Mouse (Mus musculus): ENCODE data around the gene Gm6460. TPM values are rescaled to one million over a fixed set of nuclear protein-coding genes. Genes with fewer than 3 reads are reported as not detected.
"Not testable (repeated sequence)": the region's sequence is repeated elsewhere in the genome, so short reads cannot be mapped to it uniquely, and the experiment has no call there.

Gm6460 gene
- not detected in 2 replicates for total RNA-seq (2021)
- long read RNA-seq = 0 reads

- not testable (repeated sequence) for DNase-seq
Measured at GRCm38 (mm10) chr5:11594613-11595012, at the start of gene Gm6460. Gm6460 (plus strand) TSS chr5:11594913.

Other genes starting within 250 kb of the Gm6460 start
- gene Gm8897, start 178.5 kb upstream of the Gm6460 start, total RNA-seq (2021) = not detected in 2 replicates
- not detected in 2 replicates for gene Gm8906, start 92.2 kb upstream of the Gm6460 start, total RNA-seq (2021)
- gene Gm8922, start 87.0 kb downstream of the Gm6460 start, total RNA-seq (2021) = not detected in 2 replicates
- not detected in 2 replicates for gene Gm8926, start 175.6 kb downstream of the Gm6460 start, total RNA-seq (2021)

Data from adrenal gland, postnatal 25 days (tissue).